Mouse (Mus musculus) kidney, postnatal 0 days (tissue): Measurements from ENCODE around the gene Gpn3. TPM values are rescaled to one million over a fixed set of nuclear protein-coding genes. Genes with fewer than 3 reads are reported as not detected.

ENCODE experiments used
- ATAC-seq: fragments of 200-750 bp; cut with Nextera tagmentation; replicated peaks from 2 replicates; pipeline ENCODE4 v1.8.0; 2017; ENCODE audit warnings: low read depth, moderate number of reproducible peaks, moderate TSS enrichment, moderate library complexity; ENCODE audit not compliant: low FRiP score
- DNase-seq: peaks from one replicate; pipeline ENCODE4 v3.0.0-alpha.2; 2016; ENCODE audit warnings: low spot score
- H3K27ac ChIP-seq: fragments of 300-500 bp; sonication (generic); 2 replicates; pipeline ENCODE4 v1.5.1; 2014; ENCODE audit warnings: mild to moderate bottlenecking
- H3K27me3 ChIP-seq: fragments of 300-500 bp; sonication (generic); 2 replicates; pipeline ENCODE4 v1.6.1; 2014; ENCODE audit warnings: low read length, mixed read lengths; ENCODE audit not compliant: insufficient read depth
- H3K36me3 ChIP-seq: fragments of 300-500 bp; sonication (generic); 2 replicates; pipeline ENCODE4 v1.6.1; 2014; ENCODE audit warnings: low read length, mixed read lengths; ENCODE audit not compliant: insufficient read depth
- H3K4me1 ChIP-seq: fragments of 300-500 bp; sonication (generic); replicated peaks from 2 replicates; pipeline ENCODE4 v1.6.1; 2014; ENCODE audit warnings: antibody characterized with exemption, low read length, mixed read lengths; ENCODE audit not compliant: insufficient read depth
- H3K4me2 ChIP-seq: fragments of 300-500 bp; sonication (generic); 2 replicates; pipeline ENCODE4 v1.6.1; 2014; ENCODE audit warnings: mild to moderate bottlenecking, low read length, moderate library complexity, mixed read lengths
- H3K4me3 ChIP-seq: fragments of 300-500 bp; sonication (generic); replicated peaks from 2 replicates; pipeline ENCODE4 v1.5.1; 2014; ENCODE audit warnings: low read depth, low read length
- H3K9ac ChIP-seq: fragments of 300-500 bp; sonication (generic); 2 replicates; pipeline ENCODE4 v1.6.1; 2014; ENCODE audit warnings: low read depth, low read length
- H3K9me3 ChIP-seq: fragments of 300-500 bp; sonication (generic); replicated peaks from 2 replicates; pipeline ENCODE4 v1.6.1; 2016; ENCODE audit warnings: low read length, inconsistent platforms, mixed read lengths
- CTCF ChIP-seq: IDR thresholded peaks from 2 replicates; pipeline ENCODE4 v1.5.1; 2016; ENCODE audit warnings: antibody characterized with exemption, low read depth, mild to moderate bottlenecking, moderate library complexity
- WGBS: fragments of 180-500 bp; shearing (Covaris S2); extraction: QIAGEN DNeasy Blood & Tissue Kit; methylation state at CpG from one replicate; pipeline ENCODE4 v1.1.7; 2014; 5-methylcytosine and 5-hydroxymethylcytosine counted together
- polyA plus RNA-seq: library from polyadenylated mRNA; unstranded; fragments of >200 nt; fragmentation: Nextera tagmentation; extraction: Ambion mirVana; gene quantifications from 2 replicates; pipeline ENCODE4 v1.2.1, GENCODE M21; 2015

Gpn3 gene
- polyA plus RNA-seq, 1 experiment from 2014 or later, result 64.5 TPM

- no peak overlapping the region for H3K9ac ChIP-seq
- peaks cover 12% of the 10 kb centered on the region for H3K36me3 ChIP-seq
- ATAC-seq, result no peak
- DNase-seq, result peak; percentile 69
- H3K9me3 ChIP-seq, result no peaks in the 10 kb centered on the region
- no peaks in the 10 kb centered on the region for H3K4me1 ChIP-seq
- H3K4me2 ChIP-seq, result no peak overlapping the region
- H3K27ac ChIP-seq, result no peak overlapping the region
- WGBS, result 56% methylated on average over 2 of the region's 2 CpGs
- TF ChIP-seq CTCF, result peak; percentile 88
- no peak overlapping the region for H3K4me3 ChIP-seq
- H3K27me3 ChIP-seq, result no peaks in the 10 kb centered on the region
These were observed 22.2 kb downstream of the Gpn3 start for GRCm38 (mm10) chr5:122393887-122394286.

- Histone ChIP-seq H3K36me3 (peaks cover 16% of the 10 kb centered on the region), H3K9me3 (no peaks in the 10 kb centered on the region), H3K27ac (peak overlapping the region; percentile 72), H3K4me2 (no peak overlapping the region), H3K4me3 (no peak overlapping the region), H3K9ac (no peak overlapping the region), H3K27me3 (no peaks in the 10 kb centered on the region), H3K4me1 (no peaks in the 10 kb centered on the region)
- TF ChIP-seq CTCF, result no peak
- 75% methylated on average over 10 of the region's 10 CpGs for WGBS
- DNase-seq (peak; percentile 59), ATAC-seq (no peak; the same call in 1 of the 2 replicates)
These were observed 25.1 kb downstream of the Gpn3 start for GRCm38 (mm10) chr5:122396791-122397190.

GRCm38 (mm10) chr5:122397495-122397894, 25.8 kb downstream of the Gpn3 start:
- no peak for DNase-seq
- Histone ChIP-seq H3K9me3 (no peaks in the 10 kb centered on the region), H3K27ac (peak overlapping the region; percentile 19; the same call in 1 of the 2 replicates), H3K4me2 (no peak overlapping the region), H3K9ac (no peak overlapping the region), H3K36me3 (peaks cover 22% of the 10 kb centered on the region), H3K27me3 (no peaks in the 10 kb centered on the region), H3K4me1 (no peaks in the 10 kb centered on the region), H3K4me3 (no peak overlapping the region)
- TF ChIP-seq CTCF, result no peak
- ATAC-seq, result no peak
- 85% methylated on average over 8 of the region's 8 CpGs for WGBS

GRCm38 (mm10) chr5:122399871-122400270, 28.2 kb downstream of the Gpn3 start:
- no peak for TF ChIP-seq CTCF
- H3K9ac ChIP-seq, result no peak overlapping the region
- DNase-seq (no peak), ATAC-seq (no peak)
- H3K4me2 ChIP-seq, result no peak overlapping the region
- no peaks in the 10 kb centered on the region for H3K4me1 ChIP-seq
- peaks cover 46% of the 10 kb centered on the region for H3K36me3 ChIP-seq
- no peak overlapping the region for H3K4me3 ChIP-seq
- no peaks in the 10 kb centered on the region for H3K27me3 ChIP-seq
- H3K9me3 ChIP-seq, result no peaks in the 10 kb centered on the region
- WGBS, result 87% methylated on average over 8 of the region's 8 CpGs
- no peak overlapping the region for H3K27ac ChIP-seq

- ATAC-seq (no peak), DNase-seq (peak; percentile 49)
- H3K27me3 ChIP-seq, result no peaks in the 10 kb centered on the region
- H3K9ac ChIP-seq, result no peak overlapping the region
- 0 out of 2 replicates have a peak overlapping the region, but pooled peaks have one; percentile 8 for H3K27ac ChIP-seq
- H3K4me3 ChIP-seq, result no peak overlapping the region
- no peaks in the 10 kb centered on the region for H3K4me1 ChIP-seq
- H3K36me3 ChIP-seq, result peaks cover 55% of the 10 kb centered on the region
- no peaks in the 10 kb centered on the region for H3K9me3 ChIP-seq
- TF ChIP-seq CTCF, result no peak
- H3K4me2 ChIP-seq, result no peak overlapping the region
- WGBS, result 56% methylated on average over 18 of the region's 18 CpGs
These were observed 29.1 kb downstream of the Gpn3 start for GRCm38 (mm10) chr5:122400628-122401302.

GRCm38 (mm10) chr5:122401303-122401640, 29.6 kb downstream of the Gpn3 start:
- DNase-seq (peak; percentile 78), ATAC-seq (no peak)
- no peak overlapping the region for H3K4me3 ChIP-seq
- H3K9ac ChIP-seq, result no peak overlapping the region
- peaks cover 60% of the 10 kb centered on the region for H3K36me3 ChIP-seq
- H3K27ac ChIP-seq, result no peak overlapping the region
- WGBS, result 17% methylated on average over 8 of the region's 8 CpGs
- TF ChIP-seq CTCF, result peak; percentile 95
- H3K4me1 ChIP-seq, result no peaks in the 10 kb centered on the region
- H3K9me3 ChIP-seq, result no peaks in the 10 kb centered on the region
- no peak overlapping the region for H3K4me2 ChIP-seq
- H3K27me3 ChIP-seq, result no peaks in the 10 kb centered on the region

GRCm38 (mm10) chr5:122402160-122402559, 30.5 kb downstream of the Gpn3 start:
- Histone ChIP-seq H3K9me3 (no peaks in the 10 kb centered on the region), H3K9ac (no peak overlapping the region), H3K27ac (0 out of 2 replicates have a peak overlapping the region, but pooled peaks have one; percentile 16), H3K4me1 (no peaks in the 10 kb centered on the region), H3K27me3 (no peaks in the 10 kb centered on the region), H3K4me3 (no peak overlapping the region), H3K4me2 (no peak overlapping the region), H3K36me3 (peaks cover 61% of the 10 kb centered on the region)
- ATAC-seq, result no peak
- DNase-seq, result no peak
- TF ChIP-seq CTCF, result no peak
- 75% methylated on average over 13 of the region's 13 CpGs for WGBS
